Mouse (Mus musculus): ENCODE data around the gene Snx19.
A peak's percentile ranks its signal among the peaks of the same experiment; 100 is the strongest.

Gene Snx19

DNA sequence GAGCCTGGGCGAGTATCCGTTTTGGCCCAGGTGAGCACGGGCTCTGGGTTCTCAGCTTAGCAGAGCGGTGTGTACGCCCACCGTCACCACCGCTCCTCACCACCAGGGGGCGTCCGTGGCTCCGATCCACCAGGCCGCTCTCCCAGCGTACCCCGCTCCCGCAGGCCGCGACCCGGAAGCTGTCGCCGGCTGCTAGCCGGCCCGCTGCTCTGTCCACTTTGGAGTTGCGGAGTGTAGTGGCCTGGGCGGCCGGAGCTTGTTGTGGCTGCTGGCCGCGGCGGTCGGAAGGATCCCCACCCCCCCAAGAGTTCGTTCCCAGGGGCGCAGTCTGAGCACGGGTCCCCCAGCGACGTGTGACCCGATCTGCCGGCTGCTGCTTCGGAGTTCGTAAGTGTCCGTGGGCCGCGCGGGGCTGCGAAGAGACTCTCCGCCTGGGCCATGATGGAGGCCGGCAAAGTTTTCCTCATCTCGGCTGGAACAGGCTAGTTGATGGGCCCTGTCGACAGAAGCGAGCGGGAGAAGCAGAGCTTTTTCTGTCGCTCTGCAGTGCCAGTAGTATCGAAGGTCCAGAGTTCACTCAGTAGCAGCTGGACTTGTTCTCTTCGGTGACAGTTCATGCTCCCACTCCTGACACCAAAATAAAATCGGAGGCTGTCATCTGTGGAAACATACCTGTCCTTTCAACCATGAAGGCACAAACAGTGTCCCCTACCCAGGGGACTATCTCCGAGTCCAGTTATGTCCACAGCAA lies at the start of gene Snx19:
Gene Snx19, plus strand, starts transcription at position 227 of the 751 bp plus-strand sequence.
- DNase-seq, result peak; percentile 95

DNA sequence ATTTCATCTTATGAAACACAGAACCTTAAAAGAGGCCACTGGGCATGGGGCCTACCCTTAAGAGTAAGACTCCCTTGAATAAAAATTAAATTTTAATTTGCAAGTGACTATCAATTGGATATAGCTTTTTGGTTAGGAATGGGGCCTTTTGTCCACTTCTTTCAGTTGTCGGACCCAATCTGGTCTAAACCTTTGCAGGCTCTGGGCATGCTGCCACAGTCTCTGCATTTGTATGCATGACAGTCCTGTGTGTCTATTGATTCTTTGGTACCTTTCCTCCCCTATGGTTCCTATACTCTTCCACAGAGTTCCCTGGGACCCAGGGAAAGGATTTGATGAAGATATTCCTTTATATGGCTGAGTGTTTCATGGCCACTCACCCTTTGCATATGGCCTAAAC lies 26.1 kb upstream of the Snx19 start:
- no peak for DNase-seq

DNA sequence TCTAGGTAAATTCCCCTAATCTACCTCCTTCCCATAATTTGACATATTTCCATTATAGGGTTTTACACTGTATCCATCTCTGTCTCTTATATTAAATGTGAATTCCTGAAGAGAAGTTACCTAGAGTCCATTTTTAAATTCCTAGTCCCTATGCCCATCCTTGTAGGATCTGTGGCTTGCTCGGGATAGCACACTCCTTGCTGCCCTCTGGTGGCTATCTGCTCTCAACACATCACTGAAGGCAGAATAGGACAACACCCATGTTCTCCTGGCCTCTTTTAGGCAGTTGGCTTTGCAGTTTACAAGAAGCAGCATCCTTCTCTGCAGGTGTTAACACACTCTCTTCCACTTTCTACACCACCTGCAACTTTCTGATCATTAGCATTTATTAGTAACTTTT lies 4.0 kb upstream of the Snx19 start:
- DNase-seq, result peak; percentile 70

DNA sequence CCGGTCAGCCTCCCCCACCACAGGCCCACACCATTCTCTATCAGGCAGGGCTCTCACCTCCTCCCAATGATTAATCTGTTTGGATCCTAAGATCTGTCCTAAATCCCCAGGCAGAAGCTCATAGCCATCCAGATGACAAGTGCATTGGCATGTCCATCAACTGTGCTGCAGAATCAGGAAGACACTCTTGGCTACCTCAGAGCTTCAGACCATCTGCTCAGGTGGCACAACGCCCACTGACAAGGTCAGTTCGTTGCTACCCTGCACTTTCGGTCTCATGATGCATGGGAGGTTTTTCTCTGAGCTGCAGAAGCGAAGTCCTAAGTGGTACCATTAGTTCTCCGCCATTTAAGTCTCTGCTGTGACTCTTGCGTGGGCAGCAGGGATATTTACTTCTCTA lies 1.7 kb upstream of the Snx19 start:
- DNase-seq, result no peak

DNA sequence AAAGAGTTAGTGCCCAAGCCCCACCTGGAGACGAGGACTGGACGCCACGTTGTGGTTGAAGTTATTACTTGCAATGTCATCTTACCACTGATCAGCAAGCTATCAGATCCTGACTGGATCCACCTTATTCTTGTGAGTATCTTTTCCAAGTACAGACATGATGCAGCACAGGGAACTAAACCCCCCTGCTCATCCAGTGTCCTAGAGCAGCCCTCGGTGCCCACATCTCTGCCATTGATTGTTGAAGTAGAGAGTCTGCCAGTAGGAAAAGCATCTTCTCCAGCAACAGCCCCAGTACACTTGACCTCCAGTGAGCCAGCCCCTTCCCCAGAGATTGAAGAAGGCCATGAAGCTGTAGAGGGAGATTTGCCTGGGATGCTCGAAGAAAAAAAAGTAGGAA lies 1.3 kb downstream of the Snx19 start:
- no peak for DNase-seq

DNA sequence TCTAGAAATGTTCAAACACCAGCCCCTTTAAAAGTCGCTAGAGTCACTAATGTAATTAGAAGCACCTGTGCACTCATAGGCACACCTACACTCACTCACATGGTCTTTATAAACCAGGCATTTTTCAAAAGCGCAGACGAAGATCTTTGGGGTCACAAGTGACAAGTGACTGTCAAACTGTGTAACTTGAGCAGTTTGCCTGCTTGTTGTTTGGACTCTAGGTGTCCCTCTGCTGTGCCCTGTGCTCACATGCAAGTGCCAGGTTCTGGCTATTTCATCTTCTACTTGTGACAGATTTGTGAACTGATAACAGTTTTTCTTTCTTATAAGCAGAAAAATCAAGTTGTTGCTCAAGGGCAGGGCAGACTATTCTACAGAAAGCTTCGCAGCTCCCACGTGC lies 3.5 kb downstream of the Snx19 start:
- no peak for DNase-seq

DNA sequence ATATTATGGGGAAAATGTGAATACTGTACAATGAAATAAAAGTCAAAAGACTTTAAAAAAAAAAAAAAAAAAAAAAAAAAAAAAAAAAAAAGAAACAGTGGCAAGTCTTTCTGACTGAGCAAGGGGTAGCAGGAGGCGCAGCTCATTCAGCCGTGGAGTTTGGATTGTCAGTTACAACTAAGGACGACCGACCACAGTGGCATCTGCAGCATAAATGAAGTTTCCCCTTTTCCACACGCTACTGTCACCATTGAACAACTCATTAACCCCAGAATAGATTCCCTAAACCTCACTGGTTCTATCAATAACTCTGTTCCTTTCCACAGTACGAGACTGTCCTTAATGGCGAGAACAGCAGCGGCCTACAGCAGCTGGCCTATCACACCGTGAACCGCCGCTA lies 5.0 kb downstream of the Snx19 start:
- DNase-seq, result no peak

DNA sequence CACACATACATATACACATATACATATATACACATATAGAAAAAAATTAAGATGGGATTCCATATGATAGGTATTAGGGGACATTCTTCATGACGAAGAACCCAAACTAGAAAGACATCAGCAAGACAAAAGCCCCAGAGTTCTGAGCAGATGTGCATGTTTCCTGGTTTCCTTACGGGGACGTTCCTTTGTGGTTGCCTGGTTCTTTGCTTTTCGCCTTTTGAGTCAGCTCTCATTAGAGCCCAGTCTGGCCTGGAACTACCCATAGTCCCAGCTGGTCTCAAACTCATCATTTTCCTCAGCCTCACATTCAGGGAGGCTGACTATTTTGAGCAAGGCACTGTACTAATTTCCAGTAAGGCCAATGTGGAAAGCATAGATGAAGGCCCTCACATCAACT lies 7.0 kb downstream of the Snx19 start:
- no peak for DNase-seq

DNA sequence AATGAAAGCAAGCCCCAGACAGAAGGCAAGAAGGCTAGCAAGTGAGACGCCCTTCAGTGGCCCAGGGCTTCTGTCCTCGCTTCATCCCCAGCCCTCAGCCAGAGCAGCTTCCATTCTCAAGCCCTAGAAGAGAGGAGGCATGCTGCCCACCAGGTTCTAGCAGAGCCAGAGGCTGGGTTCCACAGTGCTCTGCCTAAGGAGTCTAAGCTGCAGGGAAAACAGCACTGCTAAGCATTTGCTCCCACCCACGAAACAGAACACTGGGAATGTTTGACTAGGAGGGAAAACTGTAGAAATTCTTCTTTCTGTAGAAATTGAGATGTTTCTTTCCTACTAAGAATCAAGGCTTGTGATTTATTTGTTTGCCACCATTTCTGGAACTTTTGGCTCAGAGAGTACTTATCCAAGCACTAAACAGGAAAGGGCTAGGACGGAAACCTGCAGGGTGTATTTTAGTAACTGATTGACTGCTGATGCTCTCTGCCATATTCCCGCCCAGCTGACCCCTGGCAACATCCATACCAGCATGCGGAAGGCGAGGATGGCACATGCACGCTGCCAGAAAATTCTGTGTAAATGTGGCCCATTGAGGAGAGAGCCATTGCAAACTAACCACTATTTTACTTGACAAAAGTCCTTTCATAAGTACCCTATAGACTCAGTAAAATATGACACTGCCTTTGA lies 9.1 kb downstream of the Snx19 start:
- DNase-seq, result no peak

DNA sequence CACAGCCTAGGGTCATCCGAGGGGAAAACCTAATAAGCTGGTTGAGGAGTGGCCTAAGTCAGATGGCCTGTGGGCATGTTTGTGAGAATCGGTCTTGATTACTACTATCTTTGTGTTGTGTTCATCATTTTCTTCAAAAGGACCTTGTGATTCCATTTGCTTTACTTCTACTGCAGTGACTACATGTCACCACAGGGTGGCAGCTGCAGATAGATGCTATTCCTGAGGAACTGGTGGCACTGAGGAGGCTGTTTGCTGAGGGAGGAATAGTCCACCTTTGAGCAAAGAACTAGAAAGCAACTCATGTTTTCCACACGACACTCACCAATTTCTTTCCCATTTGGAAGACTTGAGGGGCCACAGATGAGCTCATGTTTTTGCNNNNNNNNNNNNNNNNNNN lies 11.6 kb downstream of the Snx19 start:
- peak; percentile 71 for DNase-seq

DNA sequence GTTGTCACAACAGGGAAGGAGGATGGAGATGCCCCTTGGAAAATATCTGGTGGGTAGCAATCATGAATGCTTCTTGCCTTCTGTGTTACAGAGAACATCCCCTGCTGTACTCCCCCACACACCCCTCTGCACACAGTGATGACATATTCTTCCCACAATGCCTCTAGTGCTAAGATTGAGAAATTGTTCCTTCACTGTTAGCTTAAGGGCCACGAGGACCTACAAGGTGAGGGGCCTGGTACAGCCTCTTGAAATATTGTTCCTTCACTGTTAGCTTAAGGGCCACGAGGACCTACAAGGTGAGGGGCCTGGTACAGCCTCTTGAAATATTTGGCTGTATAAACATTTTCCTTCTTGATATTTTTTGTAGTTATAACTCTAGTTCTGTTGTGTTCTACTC lies 14.9 kb downstream of the Snx19 start:
- DNase-seq, result no peak

DNA sequence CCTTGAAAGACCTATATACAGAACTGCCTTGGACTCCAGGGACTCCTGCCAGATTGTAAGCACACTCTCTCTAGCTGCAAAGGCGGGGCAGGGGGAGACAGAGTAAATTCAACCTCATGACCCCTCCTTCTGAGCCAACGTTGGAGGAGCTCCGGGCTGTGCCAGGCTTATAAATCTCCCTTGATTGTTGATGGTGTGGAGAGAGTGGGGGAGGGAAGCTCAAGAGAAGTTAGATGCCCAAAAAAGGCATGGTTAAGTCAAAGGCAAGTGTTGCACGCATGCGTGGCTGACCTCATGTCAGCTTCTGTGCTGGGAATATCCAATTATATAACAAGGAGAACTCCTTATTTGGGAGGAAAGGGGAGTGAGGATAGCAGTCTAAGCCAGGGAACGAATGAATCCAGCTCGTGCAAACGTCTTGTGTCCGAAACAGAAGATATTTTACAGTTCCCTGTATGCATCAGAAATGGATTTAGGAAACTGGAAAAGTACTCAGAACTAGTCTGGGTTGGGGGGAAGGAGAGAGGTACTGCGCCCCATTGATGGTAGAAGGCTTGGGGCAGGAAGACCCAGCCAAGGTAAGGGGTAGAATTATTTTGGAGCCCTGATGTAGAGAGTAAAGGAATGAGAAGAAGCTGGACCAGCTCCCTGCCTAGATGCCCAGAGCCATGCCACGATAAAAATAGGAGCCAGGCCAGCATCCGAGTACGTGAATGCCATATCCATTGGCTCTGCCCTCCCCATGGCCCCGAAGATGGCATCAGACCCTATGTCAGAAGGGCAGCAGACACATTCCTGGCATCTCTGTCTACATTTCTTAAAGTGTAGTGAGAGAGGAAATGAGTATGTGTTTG lies 18.6 kb downstream of the Snx19 start:
- DNase-seq, result peak; percentile 89

DNA sequence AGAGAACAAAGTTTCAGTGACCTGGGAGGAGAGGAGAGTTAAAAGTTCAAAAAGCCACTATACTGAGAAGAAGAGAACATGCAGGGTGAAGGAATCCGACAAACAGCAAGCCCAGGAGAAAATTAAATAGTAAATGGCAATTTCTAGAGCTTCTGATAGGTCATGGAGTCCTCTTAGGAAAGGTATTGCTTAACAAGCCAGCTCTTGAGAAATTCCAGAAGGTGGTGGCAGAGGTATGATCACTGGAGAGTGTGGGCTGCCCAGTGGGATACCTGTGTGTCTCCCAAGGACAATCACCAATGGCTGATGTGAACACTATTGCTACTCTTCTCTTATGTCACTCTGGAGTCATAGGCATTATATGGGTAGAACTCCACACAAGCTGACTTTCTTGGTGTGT lies 19.2 kb downstream of the Snx19 start:
- no peak for DNase-seq

DNA sequence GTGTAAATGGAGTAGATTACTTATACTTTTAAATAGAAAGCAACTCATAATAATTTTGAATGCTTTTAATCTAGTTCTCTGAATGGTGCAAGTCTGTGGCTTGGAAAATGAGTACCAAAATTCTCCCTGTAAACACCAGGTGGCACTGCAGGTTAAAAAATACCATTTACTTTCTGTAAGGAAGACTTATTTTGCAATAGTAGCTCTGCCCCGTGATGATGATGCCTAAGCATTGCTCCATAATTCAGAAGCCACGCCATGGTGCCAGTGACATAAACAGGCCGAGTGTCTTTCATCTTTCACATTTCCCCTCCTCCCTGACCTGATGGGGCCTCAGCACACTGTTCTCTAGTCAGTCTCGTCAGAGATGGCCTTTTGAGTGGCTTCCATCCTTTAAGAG lies 21.6 kb downstream of the Snx19 start:
- DNase-seq, result peak; percentile 84

DNA sequence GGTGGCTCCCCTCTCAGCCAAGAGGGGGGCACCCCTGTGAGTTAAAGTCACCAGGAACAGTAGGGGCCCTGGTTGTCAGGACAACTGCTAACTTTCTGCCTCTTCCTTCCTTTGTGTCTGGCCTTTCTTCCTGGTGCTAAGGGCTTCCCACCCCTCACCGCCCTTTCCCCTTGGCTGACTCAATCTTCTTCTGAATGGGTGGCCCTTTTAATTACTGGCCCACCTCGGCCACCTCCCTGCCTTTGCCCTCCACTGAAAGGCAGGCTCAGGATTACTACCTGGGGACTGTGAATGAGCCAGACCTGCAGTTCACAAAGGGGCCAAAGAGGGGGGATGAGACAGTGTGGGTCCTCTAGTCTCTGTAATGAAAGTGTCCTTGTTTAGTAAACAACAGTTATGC lies 23.0 kb downstream of the Snx19 start:
- DNase-seq, result no peak

DNA sequence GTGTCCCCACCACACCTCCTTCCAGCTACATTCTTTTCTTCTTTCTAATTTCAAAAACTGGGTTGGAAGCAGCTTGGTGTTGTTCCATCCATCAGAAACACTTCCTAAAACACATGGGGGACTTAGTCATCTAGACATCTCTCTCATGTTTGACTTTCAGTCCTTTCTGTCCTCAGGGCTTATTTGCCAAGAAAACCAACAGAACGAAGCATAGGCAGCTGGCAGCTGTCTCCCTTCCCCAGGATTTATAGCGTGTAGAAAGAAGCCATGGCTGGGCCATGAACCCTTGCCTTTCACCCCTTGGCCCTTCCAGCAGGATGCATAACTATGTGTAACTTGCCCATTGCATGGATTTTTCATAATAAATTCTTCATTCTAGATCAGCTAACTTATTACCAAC lies 23.9 kb downstream of the Snx19 start:
- DNase-seq, result peak; percentile 72

DNA sequence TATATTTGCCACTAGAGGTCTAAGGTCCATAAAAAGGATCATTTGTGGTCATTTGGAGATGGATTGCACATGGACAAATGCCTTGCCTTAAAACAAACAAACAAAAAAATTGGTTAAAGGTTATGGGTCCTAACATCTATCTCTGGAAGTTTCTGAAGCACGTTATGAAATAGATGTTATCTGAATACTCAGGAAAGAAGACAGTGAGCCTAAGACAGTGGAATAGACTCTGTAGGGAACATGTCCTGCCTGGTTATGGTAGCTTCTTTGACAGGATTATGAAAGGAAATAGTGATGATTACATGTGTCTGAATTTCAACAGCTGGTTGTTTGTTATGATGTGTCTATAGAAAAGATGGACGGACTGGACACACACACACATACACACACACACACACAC lies 27.6 kb downstream of the Snx19 start:
- DNase-seq, result no peak

DNA sequence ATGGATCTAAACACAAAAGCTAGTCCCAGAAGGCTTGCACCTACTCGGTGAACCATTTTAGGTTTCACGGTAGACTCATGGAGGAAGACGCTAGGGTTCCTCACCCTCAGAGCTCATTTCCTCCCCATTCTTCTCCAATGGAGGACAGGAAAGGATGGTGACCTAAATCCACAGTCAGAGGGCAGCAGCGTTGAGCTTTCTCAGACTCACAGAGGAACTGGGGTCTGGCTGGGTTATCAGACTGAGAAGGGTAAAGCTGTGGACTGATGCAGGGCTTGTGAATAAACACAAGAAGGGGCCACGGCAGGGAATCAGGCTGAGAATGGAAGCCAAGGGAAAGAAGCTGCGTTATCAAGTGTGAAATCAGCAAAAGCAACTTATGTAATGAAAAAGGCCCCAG lies 29.3 kb downstream of the Snx19 start:
- no peak for DNase-seq

DNA sequence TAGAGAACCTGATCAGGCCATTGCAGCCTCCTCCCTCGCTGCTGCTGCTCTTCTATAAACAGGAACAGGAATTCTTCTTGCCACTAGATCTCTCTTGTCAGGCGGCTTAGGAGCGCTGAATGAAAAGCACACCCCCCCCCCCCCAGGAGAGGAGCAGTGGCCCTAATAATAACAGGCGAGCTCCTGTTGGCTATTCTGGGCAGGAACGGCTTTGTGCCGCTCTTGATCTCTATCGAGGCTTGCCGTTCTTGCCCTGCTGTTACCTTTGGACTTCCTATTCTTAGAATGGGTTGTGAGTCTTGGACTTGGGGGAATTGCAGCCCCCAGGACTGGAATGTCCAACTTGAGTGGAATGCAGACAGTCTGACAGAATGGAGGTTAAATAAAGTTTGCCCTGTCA lies 33.6 kb downstream of the Snx19 start:
- DNase-seq, result no peak

DNA sequence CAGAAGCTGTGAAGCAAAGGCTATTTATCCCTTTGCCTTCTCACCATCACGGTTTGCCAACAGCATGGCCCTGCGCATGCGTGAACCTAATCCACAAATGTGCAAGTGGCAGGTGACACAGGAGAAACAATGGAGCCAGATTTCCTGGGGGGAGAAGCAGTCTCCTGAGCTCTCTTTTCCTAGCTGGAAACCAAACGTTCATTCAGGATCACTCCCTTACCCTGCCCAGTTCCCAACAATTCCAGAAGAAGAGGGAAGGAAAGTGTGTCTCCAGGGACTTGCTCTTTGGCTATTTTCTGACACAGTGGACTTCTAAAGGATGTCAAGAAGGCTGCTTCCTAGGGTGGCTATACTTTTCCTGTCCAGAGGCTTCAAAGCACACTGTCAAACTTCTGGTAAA lies 37.8 kb downstream of the Snx19 start:
- DNase-seq, result no peak

DNA sequence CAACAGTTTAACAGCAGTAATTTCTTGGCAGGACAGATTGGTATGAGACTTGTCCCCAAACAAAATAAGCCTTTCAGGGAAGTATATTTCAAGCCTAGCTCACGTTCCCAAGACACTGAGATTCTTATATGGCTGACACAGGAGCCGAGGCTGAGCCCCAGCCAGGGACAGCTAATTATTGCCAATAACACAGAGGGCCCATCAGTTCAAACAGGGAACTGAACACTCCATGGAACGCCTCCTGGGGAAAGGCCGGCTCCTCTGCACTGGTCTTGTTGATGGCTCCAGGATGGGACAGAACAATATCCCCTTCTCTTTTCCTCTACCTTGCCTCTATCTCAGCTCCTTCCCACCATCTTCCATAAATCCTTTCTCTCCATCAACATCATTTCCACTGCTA lies 53.1 kb downstream of the Snx19 start:
- DNase-seq, result peak; percentile 44

DNA sequence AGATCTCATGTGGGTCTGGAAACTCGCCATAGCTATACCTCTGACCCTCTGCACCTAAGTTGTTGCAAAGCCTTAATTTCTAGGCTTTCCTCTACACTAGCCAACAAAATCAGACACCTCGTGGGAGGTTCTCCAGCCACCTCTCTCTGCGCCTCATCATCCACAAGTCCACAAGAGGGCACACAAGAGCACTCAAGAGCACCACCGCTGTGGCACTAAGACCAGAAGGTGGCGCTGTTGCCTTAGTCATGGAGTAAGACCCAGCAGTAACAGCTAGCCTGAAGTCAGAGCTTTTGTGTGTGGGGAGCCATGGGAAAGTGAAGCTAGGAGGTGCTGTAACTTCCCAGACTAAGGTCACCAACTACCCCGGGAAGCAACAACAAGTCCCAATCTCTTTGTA lies 53.6 kb downstream of the Snx19 start:
- peak; percentile 95 for DNase-seq

DNA sequence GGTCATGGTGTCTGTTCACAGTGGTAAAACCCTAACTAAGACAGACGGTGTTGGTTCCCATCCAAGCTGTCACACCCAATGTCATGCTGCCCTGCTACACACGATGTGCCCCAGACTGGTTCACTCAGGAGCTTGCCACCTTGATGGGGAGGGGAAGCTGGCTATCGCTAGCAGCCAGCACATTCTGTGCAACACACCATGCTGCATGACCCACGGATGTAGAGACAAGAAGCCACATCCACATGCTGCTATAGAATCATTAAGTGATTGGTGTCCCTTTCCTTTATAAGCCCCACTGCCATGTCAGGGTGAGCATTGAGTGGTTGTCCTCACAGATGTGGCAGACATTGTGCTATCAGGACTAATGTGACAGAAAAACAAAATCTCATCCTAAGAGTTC lies 55.2 kb downstream of the Snx19 start:
- no peak for DNase-seq

DNA sequence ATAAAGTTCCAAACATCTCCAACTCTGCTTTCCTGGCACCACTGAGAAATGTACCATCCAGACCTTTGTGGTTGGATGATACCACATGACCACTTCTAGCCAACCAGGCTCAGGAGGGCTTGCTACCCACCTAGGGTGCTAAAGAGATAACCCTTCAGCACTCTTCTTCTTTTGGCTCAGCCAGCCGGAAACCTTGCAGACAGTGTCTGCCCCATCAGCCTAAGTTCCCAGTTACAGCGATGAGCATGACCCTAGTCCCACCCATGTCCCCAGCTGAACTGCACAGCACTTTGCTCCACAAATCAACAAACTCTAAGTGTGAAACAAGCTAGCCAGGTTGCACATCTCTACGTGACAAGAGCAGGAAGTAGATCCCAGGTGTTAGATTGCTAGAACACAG lies 57.3 kb downstream of the Snx19 start:
- no peak for DNase-seq

Measured in lung, postnatal 10 days (tissue).